Mouse (Mus musculus): ENCODE measurements around the gene Slc25a24.

GRCm38 (mm10) chr3:109132966-109133365, 10.0 kb downstream of the Slc25a24 start:
- TF ChIP-seq POLR2A (IDR thresholded peaks at IDR 0.05; ENCODE audit: insufficient read depth, low read length) (no peak), CTCF (IDR thresholded peaks at IDR 0.05; ENCODE audit: low read depth, low read length) (no peak)
